Mouse (Mus musculus): ENCODE data around the gene Igfbp4. TPM values are rescaled to one million over a fixed set of nuclear protein-coding genes. Genes with fewer than 3 reads are reported as not detected.

Gene Igfbp4
- total and polyA plus RNA-seq, 3 experiments = 0.16 to 0.21 TPM; not detected in 1

GRCm38 (mm10) chr11:98997659-98998058 lies 43.4 kb upstream of the Igfbp4 start:
- dilution Hi-C loops (cut with MboI; ENCODE audit: extremely low pct_ligation_motif_present, extremely low pct_unique_long_range_greater_than_20kb, low sequenced_read_pairs) (no loop called here), in situ Hi-C loops (cut with MboI; ENCODE audit: low pct_ligation_motif_present, low pct_unique_long_range_greater_than_20kb, low sequenced_read_pairs) (no loop called here)

GRCm38 (mm10) chr11:98998776-98999175 lies 42.3 kb upstream of the Igfbp4 start:
- dilution Hi-C loops (cut with MboI; ENCODE audit: extremely low pct_ligation_motif_present, extremely low pct_unique_long_range_greater_than_20kb, low sequenced_read_pairs) = no loop called here
- no peak overlapping the region for H3K27ac ChIP-seq (ENCODE audit: insufficient read depth, low read depth)
- in situ Hi-C loops (cut with MboI; ENCODE audit: low pct_ligation_motif_present, low pct_unique_long_range_greater_than_20kb, low sequenced_read_pairs) = no loop called here

More at GRCm38 (mm10) chr11:98997659-98998058, 43.4 kb upstream of the Igfbp4 start:
- no peak overlapping the region for H3K27ac ChIP-seq (ENCODE audit: insufficient read depth, low read depth)
- H3K27me3 ChIP-seq (replicated peaks) = no peaks in the 10 kb centered on the region
- no peak overlapping the region for H3K4me2 ChIP-seq (ENCODE audit: insufficient read depth, low read depth, poor library complexity, severe bottlenecking)
- H3K79me2 ChIP-seq (replicated peaks; ENCODE audit: control insufficient read depth, extremely low read depth, insufficient read depth, poor library complexity, severe bottlenecking) = peaks cover 4% of the 10 kb centered on the region
- DNase-seq (ENCODE audit: extremely low read depth) = no peak
- TF ChIP-seq POLR2AphosphoS2 (IDR thresholded peaks at IDR 0.05; ENCODE audit: low read depth, low read length) (no peak), TBP (conservative IDR thresholded peaks at IDR 0.05; ENCODE audit: low read depth, low read length) (no peak), ZMIZ1 (IDR thresholded peaks at IDR 0.05; ENCODE audit: low read depth, low read length) (no peak), PAX5 (IDR thresholded peaks at IDR 0.05; ENCODE audit: low read length) (no peak)
- no peaks in the 10 kb centered on the region for H3K4me1 ChIP-seq (ENCODE audit: control insufficient read depth in 1 of 2, insufficient read depth in 2 of 2)
- H3K9me3 ChIP-seq (replicated peaks; ENCODE audit: low read length) = no peaks in the 10 kb centered on the region
- H3K36me3 ChIP-seq (replicated peaks in 1 of 2; ENCODE audit: control insufficient read depth in 1 of 2, insufficient read depth in 1 of 2, low read length in 1 of 2) = peaks cover 85 to 98% of the 10 kb centered on the region in 2 experiments
- no peak overlapping the region for H3K9ac ChIP-seq (ENCODE audit: insufficient read depth, low read depth)
- H3K4me3 ChIP-seq (replicated peaks in 1 of 3; ENCODE audit: low read depth in 2 of 3, low read length in 2 of 3, poor library complexity in 1 of 3) = no peak overlapping the region

GRCm38 (mm10) chr11:98999243-98999642 lies 41.8 kb upstream of the Igfbp4 start:
- no peaks in the 10 kb centered on the region for H3K27me3 ChIP-seq (replicated peaks)
- TF ChIP-seq NELFE (IDR thresholded peaks at IDR 0.05; ENCODE audit: low read depth, low read length) (no peak), SIN3A (IDR thresholded peaks at IDR 0.05; ENCODE audit: low read length) (no peak), POLR2A (IDR thresholded peaks at IDR 0.05; ENCODE audit: low read depth, low read length) (peak; percentile 21; the same call in 1 of the 2 replicates), MYC (IDR thresholded peaks at IDR 0.05; ENCODE audit: low read depth, low read length) (no peak), CTCF (conservative IDR thresholded peaks at IDR 0.05 in 1 of 2, IDR thresholded peaks at IDR 0.05 in 1 of 2; ENCODE audit: low read depth in 2 of 2, low read length in 2 of 2) (no peak), ZC3H11A (IDR thresholded peaks at IDR 0.05; ENCODE audit: low read depth, low read length) (no peak)
- in situ Hi-C loops (cut with MboI; ENCODE audit: low pct_ligation_motif_present, low pct_unique_long_range_greater_than_20kb, low sequenced_read_pairs) (no loop called here), dilution Hi-C loops (cut with MboI; ENCODE audit: extremely low pct_ligation_motif_present, extremely low pct_unique_long_range_greater_than_20kb, low sequenced_read_pairs) (no loop called here)
- H3K27ac ChIP-seq (ENCODE audit: insufficient read depth, low read depth) = no peak overlapping the region
- no peaks in the 10 kb centered on the region for H3K9me3 ChIP-seq (replicated peaks; ENCODE audit: low read length)
- no peak overlapping the region for H3K9ac ChIP-seq (ENCODE audit: insufficient read depth, low read depth)
- peaks cover 7% of the 10 kb centered on the region for H3K79me2 ChIP-seq (replicated peaks; ENCODE audit: control insufficient read depth, extremely low read depth, insufficient read depth, poor library complexity, severe bottlenecking)
- no peaks in the 10 kb centered on the region for H3K4me1 ChIP-seq (ENCODE audit: control insufficient read depth in 1 of 2, insufficient read depth in 2 of 2)
- no peak overlapping the region for H3K4me2 ChIP-seq (ENCODE audit: insufficient read depth, low read depth, poor library complexity, severe bottlenecking)
- no peak overlapping the region for H3K4me3 ChIP-seq (replicated peaks in 1 of 3; ENCODE audit: low read depth in 2 of 3, low read length in 2 of 3, poor library complexity in 1 of 3)
- DNase-seq (ENCODE audit: extremely low read depth) = no peak
- H3K36me3 ChIP-seq (replicated peaks in 1 of 2; ENCODE audit: control insufficient read depth in 1 of 2, insufficient read depth in 1 of 2, low read length in 1 of 2) = peaks cover 80 to 98% of the 10 kb centered on the region in 2 experiments

More at GRCm38 (mm10) chr11:98998776-98999175, 42.3 kb upstream of the Igfbp4 start:
- Histone ChIP-seq H3K4me1 (ENCODE audit: control insufficient read depth in 1 of 2, insufficient read depth in 2 of 2) (no peaks in the 10 kb centered on the region), H3K79me2 (replicated peaks; ENCODE audit: control insufficient read depth, extremely low read depth, insufficient read depth, poor library complexity, severe bottlenecking) (peaks cover 4% of the 10 kb centered on the region), H3K27me3 (replicated peaks) (no peaks in the 10 kb centered on the region), H3K9me3 (replicated peaks; ENCODE audit: low read length) (no peaks in the 10 kb centered on the region), H3K9ac (ENCODE audit: insufficient read depth, low read depth) (no peak overlapping the region), H3K36me3 (replicated peaks in 1 of 2; ENCODE audit: control insufficient read depth in 1 of 2, insufficient read depth in 1 of 2, low read length in 1 of 2) (peaks cover 81 to 98% of the 10 kb centered on the region in 2 experiments), H3K4me3 (replicated peaks in 1 of 3; ENCODE audit: low read depth in 2 of 3, low read length in 2 of 3, poor library complexity in 1 of 3) (no peak overlapping the region), H3K4me2 (ENCODE audit: insufficient read depth, low read depth, poor library complexity, severe bottlenecking) (no peak overlapping the region)
- DNase-seq (ENCODE audit: extremely low read depth) = no peak
- no peak for TF ChIP-seq ZNF384 (IDR thresholded peaks at IDR 0.05; ENCODE audit: low read depth, low read length)
- peak in 1 of 2 experiments; percentile 18; a peak in 1 of 4 replicates for TF ChIP-seq CTCF (conservative IDR thresholded peaks at IDR 0.05 in 1 of 2, IDR thresholded peaks at IDR 0.05 in 1 of 2; ENCODE audit: low read depth in 2 of 2, low read length in 2 of 2)
- TF ChIP-seq USF1 (IDR thresholded peaks at IDR 0.05; ENCODE audit: low read depth, low read length) = no peak
- TF ChIP-seq TCF12 (IDR thresholded peaks at IDR 0.05; ENCODE audit: low read depth, low read length) = no peak
- no peak for TF ChIP-seq MAZ (IDR thresholded peaks at IDR 0.05; ENCODE audit: low read depth, low read length)
- no peak for TF ChIP-seq PAX5 (IDR thresholded peaks at IDR 0.05; ENCODE audit: low read length)
- TF ChIP-seq NELFE (IDR thresholded peaks at IDR 0.05; ENCODE audit: low read depth, low read length) = no peak

All from CH12.LX (cell line).